Comparison of ENCODE assay signal across 17 mouse cellular contexts in the genomic region with DNA sequence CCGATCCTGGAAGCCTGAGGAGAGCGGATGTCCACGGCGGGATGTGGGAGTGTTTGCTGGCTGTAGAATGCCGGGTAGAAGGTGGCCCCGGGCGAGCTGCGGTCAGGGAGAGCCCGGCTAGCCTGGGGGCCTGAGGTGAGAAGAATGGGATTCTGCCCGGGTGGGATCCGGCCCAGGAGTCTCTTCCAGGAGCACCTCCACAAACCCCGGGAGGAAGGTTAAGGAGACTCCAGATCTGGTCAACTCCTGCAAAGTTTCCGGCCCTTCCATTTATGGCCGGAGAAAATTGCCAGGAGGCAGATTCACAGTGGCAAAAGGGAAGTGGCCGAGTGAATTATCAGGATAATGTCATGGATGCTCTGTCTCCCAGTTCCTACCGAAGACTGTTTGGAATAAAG. TPM values are rescaled to one million over a fixed set of nuclear protein-coding genes. Genes with fewer than 3 reads are reported as not detected.
DNase-seq lines count a peak whose midpoint lies in the region; ATAC-seq and TF ChIP-seq lines count a peak whose summit lies in the region.
"Had no signal": no experiment of that assay in that cellular context is flagged by ENCODE, and none has a peak within 500 bp of the region (broad histone marks: within the 10 kb centered on the region; RNA-seq: fewer than 3 reads in every experiment).

No protein-coding gene starts in this region.

- TF ChIP-seq CTCF in intestine, postnatal 0 days (IDR thresholded peaks at IDR 0.05; ENCODE audit: low read depth), result no peak

- H3K4me1 ChIP-seq in intestine, postnatal 0 days (replicated peaks; ENCODE audit: control insufficient read depth, insufficient read depth, low read length), result no peaks in the 10 kb centered on the region
- no peaks in the 10 kb centered on the region for H3K4me1 ChIP-seq in intestine, embryonic 16.5 days (ENCODE audit: control insufficient read depth, insufficient read depth, low read length)
- H3K4me1 ChIP-seq: hindbrain, embryonic 15.5 days had no signal

- no peaks in the 10 kb centered on the region for H3K36me3 ChIP-seq in intestine, postnatal 0 days (ENCODE audit: control insufficient read depth, insufficient read depth)
- H3K36me3 ChIP-seq in intestine, embryonic 16.5 days (ENCODE audit: control insufficient read depth, insufficient read depth, low read length), result no peaks in the 10 kb centered on the region
- H3K36me3 ChIP-seq: hindbrain, embryonic 15.5 days had no signal

- no peak overlapping the region for H3K9ac ChIP-seq in intestine, postnatal 0 days (ENCODE audit: low read depth, low read length)
- H3K9ac ChIP-seq in intestine, embryonic 16.5 days (ENCODE audit: low read depth, low read length), result no peak overlapping the region
- H3K9ac ChIP-seq: forebrain, postnatal 0 days; hindbrain, embryonic 15.5 days; liver, embryonic 14.5 days had no signal

- peak overlapping the region; percentile 7; the same call in 1 of the 2 replicates for H3K4me3 ChIP-seq in intestine, postnatal 0 days (ENCODE audit: low read depth, low read length)
- no peak overlapping the region for H3K4me3 ChIP-seq in intestine, embryonic 16.5 days (ENCODE audit: low read length)
- H3K4me3 ChIP-seq: hindbrain, embryonic 15.5 days had no signal

- no peak for ATAC-seq in intestine, postnatal 0 days
- ATAC-seq in intestine, embryonic 16.5 days, result no peak
- ATAC-seq: forebrain, postnatal 0 days had no signal

- no peak overlapping the region for H3K27ac ChIP-seq in intestine, postnatal 0 days (ENCODE audit: low read depth, low read length)
- no peak overlapping the region for H3K27ac ChIP-seq in intestine, embryonic 16.5 days (ENCODE audit: low read length)
- H3K27ac ChIP-seq: hindbrain, embryonic 15.5 days; liver, embryonic 14.5 days; stomach, postnatal 0 days had no signal

- 0 out of 2 replicates have a peak overlapping the region, but pooled peaks have one; percentile 17 for H3K4me2 ChIP-seq in intestine, postnatal 0 days (replicated peaks; ENCODE audit: low read depth)
- no peak overlapping the region for H3K4me2 ChIP-seq in intestine, embryonic 16.5 days (ENCODE audit: low read depth, low read length)
- H3K4me2 ChIP-seq: heart, embryonic 11.5 days; hindbrain, embryonic 15.5 days had no signal

- H3K9me3 ChIP-seq in intestine, postnatal 0 days (ENCODE audit: control insufficient read depth), result no peaks in the 10 kb centered on the region
- peaks cover 4% of the 10 kb centered on the region; the same call in 1 of the 2 replicates for H3K9me3 ChIP-seq in intestine, embryonic 16.5 days (ENCODE audit: control insufficient read depth, low read length)
- H3K9me3 ChIP-seq: hindbrain, embryonic 15.5 days had no signal

- peak; percentile 65 for DNase-seq in embryo, embryonic 10.5 days (ENCODE audit: low spot score)
- DNase-seq in embryo, embryonic 11 days, result no peak
- DNase-seq in urinary bladder, adult 2 months (ENCODE audit: low spot score), result peak; percentile 24
- no peak for DNase-seq in urinary bladder, postnatal 10 days (ENCODE audit: low spot score)
- DNase-seq in yolk sac, embryonic 10.5 days (ENCODE audit: low spot score), result peak; percentile 29
- DNase-seq in thymus, postnatal 0 days (ENCODE audit: low spot score), result no peak
- DNase-seq: cerebellum, adult 11 months; forebrain, postnatal 0 days; gastrocnemius, postnatal 14 days; lung, postnatal 14 days; spleen, adult 18-20 months had no signal

- 2% methylated on average over 16 of the region's 16 CpGs for whole genome bisulfite sequencing in intestine, postnatal 0 days
- 1% methylated on average over 16 of the region's 16 CpGs for WGBS in intestine, embryonic 16.5 days

- H3K27me3 ChIP-seq in intestine, postnatal 0 days (replicated peaks; ENCODE audit: control insufficient read depth, insufficient read depth, low read length), result peaks cover 100% of the 10 kb centered on the region
- H3K27me3 ChIP-seq in intestine, embryonic 16.5 days (replicated peaks; ENCODE audit: control insufficient read depth, insufficient read depth, low read length), result peaks cover 82% of the 10 kb centered on the region

RNA-seq across cellular contexts. Expression of a gene that starts 9.7 kb away (rescaled TPM):
- not detected in 2 replicates for polyA plus RNA-seq in intestine, postnatal 0 days (2015; fragmentation: Nextera tagmentation; extraction: Ambion mirVana)
- 1.9 and 5.1 TPM in 2 replicates for polyA plus RNA-seq in intestine, embryonic 16.5 days (2015; fragmentation: Nextera tagmentation; extraction: Ambion mirVana)
- polyA plus RNA-seq in urinary bladder, adult 2 months (2012; rRNA removed), result 1.5 and 1.7 TPM in 2 replicates
- 0.43 and 0.54 TPM in 2 replicates for polyA plus RNA-seq in thymus, postnatal 0 days (2015; fragmentation: Nextera tagmentation; extraction: Ambion mirVana)
- polyA plus RNA-seq: forebrain, postnatal 0 days; heart, embryonic 11.5 days; hindbrain, embryonic 15.5 days; liver, embryonic 14.5 days; stomach, postnatal 0 days had no signal

Comparison
In these comparisons a context has a peak if more than half of its experiments do, and no peak if none do; other contexts are left out.
1. DNase-seq: peak in embryo, embryonic 10.5 days (single experiment), urinary bladder, adult 2 months (single experiment) and yolk sac, embryonic 10.5 days (single experiment); none in embryo, embryonic 11 days (single experiment), urinary bladder, postnatal 10 days (single experiment) and thymus, postnatal 0 days (single experiment).